Mouse (Mus musculus) brain, embryonic 14.5 days (tissue): Measurements from ENCODE around the gene Slc3a1.

ENCODE experiments used
- CTCF ChIP-seq: fragments of 200-500 bp; IDR thresholded peaks from 2 replicates; pipeline ENCODE4 v1.5.1; 2012; ENCODE audit warnings: inconsistent platforms, mild to moderate bottlenecking, moderate library complexity, borderline replicate concordance; ENCODE audit not compliant: insufficient read depth, insufficient read length; ENCODE audit errors: extremely low read depth
- POLR2A ChIP-seq: fragments of 200-500 bp; IDR thresholded peaks from 2 replicates; pipeline ENCODE4 v1.6.1; 2012; ENCODE audit warnings: mild to moderate bottlenecking, inconsistent platforms, borderline replicate concordance; ENCODE audit not compliant: poor library complexity, insufficient read depth, insufficient read length, severe bottlenecking; ENCODE audit errors: extremely low read depth

GRCm38 (mm10) chr17:85098677-85099323 lies 70.6 kb downstream of the Slc3a1 start:
- TF ChIP-seq POLR2A = no peak
- no peak for TF ChIP-seq CTCF
